Mouse (Mus musculus): ENCODE results near the gene Ndufs3. TPM values are rescaled to one million over a fixed set of nuclear protein-coding genes. Genes with fewer than 3 reads are reported as not detected.
"Not testable (repeated sequence)": the region's sequence is repeated elsewhere in the genome, so short reads cannot be mapped to it uniquely, and the experiment has no call there.

Gene Ndufs3
- polyA plus RNA-seq, 1 experiment from 2014 or later: 159 TPM

GRCm38 (mm10) chr2:90913671-90914070 is 9.0 kb upstream of the Ndufs3 start:
- no peaks in the 10 kb centered on the region; the same call in 1 of the 2 replicates for H3K4me1 ChIP-seq (ENCODE audit: insufficient read depth, low read depth, low read length)
- no peaks in the 10 kb centered on the region for H3K9me3 ChIP-seq (ENCODE audit: low read length)
- TF ChIP-seq CTCF (IDR thresholded peaks at IDR 0.05) (no peak), EP300 (IDR thresholded peaks at IDR 0.05) (no peak)
- 33% methylated on average over 2 of the region's 2 CpGs for WGBS
- no peak overlapping the region for H3K27ac ChIP-seq (ENCODE audit: low read length)
- H3K4me2 ChIP-seq (replicated peaks; ENCODE audit: low read depth, low read length): no peak overlapping the region
- DNase-seq (ENCODE audit: low spot score) (peak; percentile 52), ATAC-seq (no peak)
- no peak overlapping the region for H3K4me3 ChIP-seq (ENCODE audit: low read depth, low read length)
- H3K36me3 ChIP-seq (ENCODE audit: insufficient read depth, low read length): peaks cover 22% of the 10 kb centered on the region
- no peak overlapping the region for H3K9ac ChIP-seq (replicated peaks; ENCODE audit: low read depth)
- no peaks in the 10 kb centered on the region for H3K27me3 ChIP-seq (replicated peaks; ENCODE audit: insufficient read depth, low read length)

DNA sequence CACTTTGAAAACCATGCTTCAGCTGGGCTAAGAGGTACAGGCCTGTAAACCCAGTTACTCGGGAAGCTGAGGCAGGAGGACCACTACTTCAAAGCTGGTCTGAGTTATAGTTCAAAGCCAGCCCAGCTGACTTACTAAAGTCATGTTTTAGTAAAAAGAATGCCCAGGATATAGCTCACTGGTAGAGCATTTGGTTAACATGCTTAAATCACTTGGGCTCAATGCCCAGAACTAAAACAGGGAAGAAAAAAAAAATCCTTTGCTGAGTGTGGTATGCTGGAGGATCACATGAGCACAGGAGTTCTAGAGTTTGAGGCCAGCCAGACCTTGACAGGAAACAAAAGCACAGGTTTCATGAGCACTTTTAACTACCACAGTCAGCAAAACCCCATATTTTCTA is 7.0 kb upstream of the Ndufs3 start:
- Histone ChIP-seq H3K9me3 (ENCODE audit: low read length) (no peaks in the 10 kb centered on the region), H3K4me1 (ENCODE audit: insufficient read depth, low read depth, low read length) (no peaks in the 10 kb centered on the region; the same call in 1 of the 2 replicates), H3K36me3 (ENCODE audit: insufficient read depth, low read length) (peaks cover 22% of the 10 kb centered on the region), H3K9ac (replicated peaks; ENCODE audit: low read depth) (no peak overlapping the region), H3K4me2 (replicated peaks; ENCODE audit: low read depth, low read length) (no peak overlapping the region), H3K4me3 (ENCODE audit: low read depth, low read length) (no peak overlapping the region), H3K27ac (ENCODE audit: low read length) (no peak overlapping the region), H3K27me3 (replicated peaks; ENCODE audit: insufficient read depth, low read length) (no peaks in the 10 kb centered on the region)
- DNase-seq (ENCODE audit: low spot score): no peak
- 78% methylated on average over 1 of the region's 1 CpGs for WGBS
- no peak for ATAC-seq
- TF ChIP-seq CTCF (IDR thresholded peaks at IDR 0.05) (no peak), EP300 (IDR thresholded peaks at IDR 0.05) (no peak)

- Histone ChIP-seq H3K9me3 (ENCODE audit: low read length) (no peaks in the 10 kb centered on the region), H3K4me3 (ENCODE audit: low read depth, low read length) (no peak overlapping the region), H3K4me2 (replicated peaks; ENCODE audit: low read depth, low read length) (no peak overlapping the region), H3K27me3 (replicated peaks; ENCODE audit: insufficient read depth, low read length) (no peaks in the 10 kb centered on the region), H3K9ac (replicated peaks; ENCODE audit: low read depth) (no peak overlapping the region), H3K36me3 (ENCODE audit: insufficient read depth, low read length) (peaks cover 22% of the 10 kb centered on the region), H3K27ac (ENCODE audit: low read length) (no peak overlapping the region), H3K4me1 (ENCODE audit: insufficient read depth, low read depth, low read length) (0 out of 2 replicates have a peak, but pooled peaks cover under 1% of the 10 kb centered on the region)
- ATAC-seq: no peak
- TF ChIP-seq EP300 (IDR thresholded peaks at IDR 0.05) (no peak), CTCF (IDR thresholded peaks at IDR 0.05) (no peak)
- DNase-seq (ENCODE audit: low spot score): no peak
- 71% methylated on average over 1 of the region's 1 CpGs for WGBS
Measured at GRCm38 (mm10) chr2:90910861-90911260, 6.2 kb upstream of the Ndufs3 start.

- Histone ChIP-seq H3K27ac (ENCODE audit: low read length) (no peak overlapping the region), H3K4me3 (ENCODE audit: low read depth, low read length) (no peak overlapping the region), H3K27me3 (replicated peaks; ENCODE audit: insufficient read depth, low read length) (no peaks in the 10 kb centered on the region), H3K36me3 (ENCODE audit: insufficient read depth, low read length) (peaks cover 21% of the 10 kb centered on the region), H3K4me1 (ENCODE audit: insufficient read depth, low read depth, low read length) (peaks cover 11% of the 10 kb centered on the region; the same call in 1 of the 2 replicates), H3K9me3 (ENCODE audit: low read length) (no peaks in the 10 kb centered on the region), H3K4me2 (replicated peaks; ENCODE audit: low read depth, low read length) (no peak overlapping the region), H3K9ac (replicated peaks; ENCODE audit: low read depth) (no peak overlapping the region)
- ATAC-seq (no peak), DNase-seq (ENCODE audit: low spot score) (no peak)
- 81% methylated on average over 2 of the region's 2 CpGs for WGBS
- no peak for TF ChIP-seq EP300 (IDR thresholded peaks at IDR 0.05)
- TF ChIP-seq CTCF (IDR thresholded peaks at IDR 0.05): no peak
Measured at GRCm38 (mm10) chr2:90906721-90907120, 2.1 kb upstream of the Ndufs3 start.

DNA sequence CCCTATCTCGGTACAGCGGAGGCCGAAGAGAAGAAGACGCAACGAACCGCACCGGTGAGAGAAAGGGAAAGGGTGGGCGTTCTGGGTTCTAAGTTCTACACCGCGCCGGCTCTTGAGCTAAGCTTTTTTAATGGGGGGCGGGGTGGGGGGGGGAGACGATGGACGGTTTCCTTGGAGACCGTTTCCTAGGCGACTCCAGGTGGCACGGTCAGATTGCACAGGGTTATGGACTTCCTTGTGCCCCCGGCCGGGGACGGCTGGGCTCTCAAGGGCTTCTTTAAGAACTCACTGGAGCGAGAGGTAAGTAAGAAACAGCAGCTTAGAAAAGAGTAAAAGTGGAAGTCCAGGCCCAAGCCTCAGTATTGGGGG is 213 bp upstream of the Ndufs3 start:
- no peak for DNase-seq (ENCODE audit: low spot score)
- H3K4me3 ChIP-seq (ENCODE audit: low read depth, low read length): peak overlapping the region; percentile 93
- no peaks in the 10 kb centered on the region for H3K27me3 ChIP-seq (replicated peaks; ENCODE audit: insufficient read depth, low read length)
- 1% methylated on average over 19 of the region's 21 CpGs for WGBS
- H3K4me1 ChIP-seq (ENCODE audit: insufficient read depth, low read depth, low read length): peaks cover 11% of the 10 kb centered on the region; the same call in 1 of the 2 replicates
- peak overlapping the region; percentile 74 for H3K4me2 ChIP-seq (replicated peaks; ENCODE audit: low read depth, low read length)
- H3K36me3 ChIP-seq (ENCODE audit: insufficient read depth, low read length): peaks cover 7% of the 10 kb centered on the region
- no peaks in the 10 kb centered on the region for H3K9me3 ChIP-seq (ENCODE audit: low read length)
- peak; percentile 64 for ATAC-seq
- TF ChIP-seq CTCF (IDR thresholded peaks at IDR 0.05): no peak
- no peak for TF ChIP-seq EP300 (IDR thresholded peaks at IDR 0.05)
- H3K27ac ChIP-seq (ENCODE audit: low read length): peak overlapping the region; percentile 91
- H3K9ac ChIP-seq (replicated peaks; ENCODE audit: low read depth): peak overlapping the region; percentile 99

- peak overlapping the region; percentile 93; the same call in 1 of the 2 replicates for H3K4me3 ChIP-seq (ENCODE audit: low read depth, low read length)
- H3K27ac ChIP-seq (ENCODE audit: low read length): peak overlapping the region; percentile 91; the same call in 1 of the 2 replicates
- no peaks in the 10 kb centered on the region for H3K36me3 ChIP-seq (ENCODE audit: insufficient read depth, low read length)
- H3K4me1 ChIP-seq (ENCODE audit: insufficient read depth, low read depth, low read length): peaks cover 11% of the 10 kb centered on the region; the same call in 1 of the 2 replicates
- ATAC-seq: 0 out of 2 replicates have a peak, but pooled peaks have one; percentile 41
- 54% methylated on average over 2 of the region's 2 CpGs for WGBS
- TF ChIP-seq CTCF (IDR thresholded peaks at IDR 0.05): no peak
- TF ChIP-seq EP300 (IDR thresholded peaks at IDR 0.05): no peak
- H3K27me3 ChIP-seq (replicated peaks; ENCODE audit: insufficient read depth, low read length): no peaks in the 10 kb centered on the region
- H3K9me3 ChIP-seq (ENCODE audit: low read length): no peaks in the 10 kb centered on the region
- peak overlapping the region; percentile 74 for H3K4me2 ChIP-seq (replicated peaks; ENCODE audit: low read depth, low read length)
- H3K9ac ChIP-seq (replicated peaks; ENCODE audit: low read depth): no peak overlapping the region
- peak; percentile 77 for DNase-seq (ENCODE audit: low spot score)
Measured at GRCm38 (mm10) chr2:90903398-90903797, 1.2 kb downstream of the Ndufs3 start.

DNA sequence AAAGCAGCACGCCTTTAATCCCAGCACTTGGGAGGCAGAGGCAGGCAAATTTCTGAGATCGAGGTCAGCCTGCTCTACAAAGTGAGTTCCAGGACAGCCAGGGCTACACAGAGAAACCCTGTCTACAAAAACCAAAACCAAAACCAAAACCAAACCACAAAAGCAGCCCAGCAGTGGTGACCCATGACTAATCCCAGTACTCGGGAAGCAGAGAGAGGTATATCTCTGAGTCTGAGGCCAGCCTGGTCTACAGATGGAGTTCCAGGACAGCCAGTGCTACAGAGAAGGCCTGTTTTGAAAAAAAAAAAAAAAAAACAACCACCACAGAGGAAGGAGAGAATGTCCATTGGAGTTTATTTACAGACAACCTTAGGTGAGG is 10.3 kb downstream of the Ndufs3 start:
- 96% methylated on average over 3 of the region's 3 CpGs for WGBS

More for the DNA sequence above, 10.3 kb downstream of the Ndufs3 start:
- H3K27me3 ChIP-seq (replicated peaks; ENCODE audit: insufficient read depth, low read length); DNase-seq (ENCODE audit: low spot score); H3K4me2 ChIP-seq (replicated peaks; ENCODE audit: low read depth, low read length); ATAC-seq; H3K4me1 ChIP-seq (ENCODE audit: insufficient read depth, low read depth, low read length); H3K9ac ChIP-seq (replicated peaks; ENCODE audit: low read depth); H3K9me3 ChIP-seq (ENCODE audit: low read length); H3K27ac ChIP-seq (ENCODE audit: low read length); H3K4me3 ChIP-seq (ENCODE audit: low read depth, low read length): not testable (repeated sequence)
- H3K36me3 ChIP-seq (ENCODE audit: insufficient read depth, low read length): peaks cover 27% of the 10 kb centered on the region; the same call in 1 of the 2 replicates

Data from lung, postnatal 0 days (tissue).